Mouse (Mus musculus): ENCODE measurements around the gene Ppif. TPM values are rescaled to one million over a fixed set of nuclear protein-coding genes. Genes with fewer than 3 reads are reported as not detected.
A peak's percentile ranks its signal among the peaks of the same experiment; 100 is the strongest.

The Ppif gene
- total and polyA plus RNA-seq, 2 experiments from 2014 or later = 35.0 to 39.7 TPM

GRCm38 (mm10) chr14:25661185-25661920, 32.6 kb upstream of the Ppif start:
- 87% methylated on average over 17 of the region's 17 CpGs for WGBS
- H3K27ac ChIP-seq (ENCODE audit: low read depth, low read length) = no peak overlapping the region; the same call in 1 of the 2 replicates
- no peak for DNase-seq
- H3K4me3 ChIP-seq (ENCODE audit: low read depth, low read length) = no peak overlapping the region
- H3K9ac ChIP-seq = no peak overlapping the region
- no peaks in the 10 kb centered on the region for H3K9me3 ChIP-seq (ENCODE audit: low read length)
- ATAC-seq = no peak
- no peaks in the 10 kb centered on the region for H3K27me3 ChIP-seq (ENCODE audit: insufficient read depth, low read length)
- H3K4me2 ChIP-seq (ENCODE audit: low read depth) = no peak overlapping the region
- TF ChIP-seq CTCF (IDR thresholded peaks at IDR 0.05; ENCODE audit: low read depth) = no peak
- peaks cover 89% of the 10 kb centered on the region for H3K36me3 ChIP-seq (ENCODE audit: insufficient read depth)
- H3K4me1 ChIP-seq (ENCODE audit: insufficient read depth) = no peaks in the 10 kb centered on the region

- H3K4me2 ChIP-seq (ENCODE audit: low read depth) = no peak overlapping the region
- H3K4me3 ChIP-seq (ENCODE audit: low read depth, low read length) = no peak overlapping the region
- peaks cover 68% of the 10 kb centered on the region for H3K36me3 ChIP-seq (ENCODE audit: insufficient read depth)
- no peak overlapping the region for H3K9ac ChIP-seq
- 84% methylated on average over 7 of the region's 7 CpGs for WGBS
- DNase-seq = no peak
- no peaks in the 10 kb centered on the region for H3K4me1 ChIP-seq (ENCODE audit: insufficient read depth)
- peak overlapping the region; percentile 15; the same call in 1 of the 2 replicates for H3K27ac ChIP-seq (ENCODE audit: low read depth, low read length)
- no peaks in the 10 kb centered on the region for H3K27me3 ChIP-seq (ENCODE audit: insufficient read depth, low read length)
- no peak for TF ChIP-seq CTCF (IDR thresholded peaks at IDR 0.05; ENCODE audit: low read depth)
- no peak for ATAC-seq
- H3K9me3 ChIP-seq (ENCODE audit: low read length) = no peaks in the 10 kb centered on the region
Observed at GRCm38 (mm10) chr14:25663649-25664309, 30.2 kb upstream of the Ppif start.

- H3K9ac ChIP-seq = no peak overlapping the region
- TF ChIP-seq CTCF (IDR thresholded peaks at IDR 0.05; ENCODE audit: low read depth) = no peak
- 66% methylated on average over 7 of the region's 7 CpGs for WGBS
- peaks cover 65% of the 10 kb centered on the region for H3K36me3 ChIP-seq (ENCODE audit: insufficient read depth)
- peak overlapping the region; percentile 15; the same call in 1 of the 2 replicates for H3K27ac ChIP-seq (ENCODE audit: low read depth, low read length)
- no peak for DNase-seq
- no peak overlapping the region for H3K4me2 ChIP-seq (ENCODE audit: low read depth)
- H3K4me3 ChIP-seq (ENCODE audit: low read depth, low read length) = no peak overlapping the region
- no peak for ATAC-seq
- no peaks in the 10 kb centered on the region for H3K4me1 ChIP-seq (ENCODE audit: insufficient read depth)
- H3K27me3 ChIP-seq (ENCODE audit: insufficient read depth, low read length) = no peaks in the 10 kb centered on the region
- H3K9me3 ChIP-seq (ENCODE audit: low read length) = no peaks in the 10 kb centered on the region
Observed at GRCm38 (mm10) chr14:25664310-25664695, 29.7 kb upstream of the Ppif start.

- Histone ChIP-seq H3K27ac (ENCODE audit: low read depth, low read length) (0 out of 2 replicates have a peak overlapping the region, but pooled peaks have one; percentile 5), H3K4me2 (ENCODE audit: low read depth) (no peak overlapping the region), H3K36me3 (ENCODE audit: insufficient read depth) (peaks cover 53% of the 10 kb centered on the region), H3K4me1 (ENCODE audit: insufficient read depth) (no peaks in the 10 kb centered on the region), H3K9me3 (ENCODE audit: low read length) (no peaks in the 10 kb centered on the region), H3K4me3 (ENCODE audit: low read depth, low read length) (no peak overlapping the region), H3K27me3 (ENCODE audit: insufficient read depth, low read length) (no peaks in the 10 kb centered on the region), H3K9ac (no peak overlapping the region)
- 64% methylated on average over 19 of the region's 19 CpGs for WGBS
- peak; percentile 55 for DNase-seq
- no peak for TF ChIP-seq CTCF (IDR thresholded peaks at IDR 0.05; ENCODE audit: low read depth)
- ATAC-seq = peak; percentile 66
Observed at GRCm38 (mm10) chr14:25665314-25665970, 28.5 kb upstream of the Ppif start.

- TF ChIP-seq CTCF (IDR thresholded peaks at IDR 0.05; ENCODE audit: low read depth) = peak; percentile 69
- WGBS = 86% methylated on average over 2 of the region's 2 CpGs
Observed at GRCm38 (mm10) chr14:25666668-25667376, 27.1 kb upstream of the Ppif start.

GRCm38 (mm10) chr14:25667587-25667986, 26.4 kb upstream of the Ppif start:
- H3K4me3 ChIP-seq (ENCODE audit: low read depth, low read length) = no peak overlapping the region
- no peak for DNase-seq
- H3K36me3 ChIP-seq (ENCODE audit: insufficient read depth) = peaks cover 32% of the 10 kb centered on the region
- 72% methylated on average over 3 of the region's 3 CpGs for WGBS
- H3K4me1 ChIP-seq (ENCODE audit: insufficient read depth) = no peaks in the 10 kb centered on the region
- no peak overlapping the region for H3K27ac ChIP-seq (ENCODE audit: low read depth, low read length)
- H3K9ac ChIP-seq = no peak overlapping the region
- no peaks in the 10 kb centered on the region for H3K9me3 ChIP-seq (ENCODE audit: low read length)
- TF ChIP-seq CTCF (IDR thresholded peaks at IDR 0.05; ENCODE audit: low read depth) = no peak
- no peaks in the 10 kb centered on the region for H3K27me3 ChIP-seq (ENCODE audit: insufficient read depth, low read length)
- no peak overlapping the region for H3K4me2 ChIP-seq (ENCODE audit: low read depth)
- ATAC-seq = no peak

More at GRCm38 (mm10) chr14:25666668-25667376, 27.1 kb upstream of the Ppif start:
- peaks cover 39% of the 10 kb centered on the region for H3K36me3 ChIP-seq (ENCODE audit: insufficient read depth)
- no peak overlapping the region for H3K27ac ChIP-seq (ENCODE audit: low read depth, low read length)
- no peak overlapping the region for H3K9ac ChIP-seq
- H3K27me3 ChIP-seq (ENCODE audit: insufficient read depth, low read length) = no peaks in the 10 kb centered on the region
- DNase-seq (peak; percentile 31), ATAC-seq (no peak)
- no peaks in the 10 kb centered on the region for H3K4me1 ChIP-seq (ENCODE audit: insufficient read depth)
- no peak overlapping the region for H3K4me2 ChIP-seq (ENCODE audit: low read depth)
- no peak overlapping the region for H3K4me3 ChIP-seq (ENCODE audit: low read depth, low read length)
- H3K9me3 ChIP-seq (ENCODE audit: low read length) = no peaks in the 10 kb centered on the region

Data from forebrain, postnatal 0 days (tissue).